Mouse (Mus musculus): ENCODE measurements around the gene H2-T23. TPM values are rescaled to one million over a fixed set of nuclear protein-coding genes. Genes with fewer than 3 reads are reported as not detected.

The H2-T23 gene
- total and polyA plus RNA-seq, 3 experiments: 9.8 to 21.6 (median 11.3) TPM

DNA sequence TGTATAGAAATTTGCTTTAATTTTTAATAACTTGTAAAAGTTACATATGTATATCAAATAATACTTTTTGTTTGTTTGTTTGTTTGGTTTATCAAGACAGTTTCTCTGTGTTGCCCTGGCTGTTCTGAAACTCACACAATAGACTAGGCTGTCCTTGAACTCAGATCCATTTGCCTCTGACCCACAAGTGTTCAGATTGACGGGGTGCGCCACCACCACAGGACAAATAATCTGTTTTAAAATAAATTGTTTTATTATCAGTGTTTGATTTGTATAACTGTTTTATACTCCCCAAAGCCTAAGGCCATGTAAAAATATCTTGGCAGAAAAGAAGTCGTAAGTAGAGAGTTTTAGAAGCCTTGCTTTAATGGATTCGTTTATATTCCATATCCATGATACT, 5.0 kb downstream of the H2-T23 start:
- TF ChIP-seq POLR2AphosphoS5 (IDR thresholded peaks at IDR 0.05; ENCODE audit: insufficient replicate concordance, low read depth, low read length) (no peak), GATA1 (IDR thresholded peaks at IDR 0.05; ENCODE audit: borderline replicate concordance, low read length) (no peak), CTCF (IDR thresholded peaks at IDR 0.05; ENCODE audit: low read depth, low read length) (no peak), GATA2 (IDR thresholded peaks at IDR 0.05; ENCODE audit: borderline replicate concordance, low read depth, low read length) (no peak), TAL1 (conservative IDR thresholded peaks at IDR 0.05; ENCODE audit: low read depth, low read length) (no peak)
- H3K9me3 ChIP-seq (replicated peaks): peaks cover 16% of the 10 kb centered on the region
- ATAC-seq (ENCODE audit: extremely low read depth, insufficient number of reproducible peaks, low FRiP score, poor library complexity, severe bottlenecking): no peak
- H3K4me1 ChIP-seq (ENCODE audit: insufficient read depth, low read depth, low read length): peaks cover 62% of the 10 kb centered on the region
- DNase-seq (ENCODE audit: low spot score): no peak
- no peaks in the 10 kb centered on the region for H3K27me3 ChIP-seq (ENCODE audit: insufficient read depth, low read length)
- no peak overlapping the region for H3K4me3 ChIP-seq (ENCODE audit: low read depth, low read length)
- H3K36me3 ChIP-seq (replicated peaks): peaks cover 63% of the 10 kb centered on the region

DNA sequence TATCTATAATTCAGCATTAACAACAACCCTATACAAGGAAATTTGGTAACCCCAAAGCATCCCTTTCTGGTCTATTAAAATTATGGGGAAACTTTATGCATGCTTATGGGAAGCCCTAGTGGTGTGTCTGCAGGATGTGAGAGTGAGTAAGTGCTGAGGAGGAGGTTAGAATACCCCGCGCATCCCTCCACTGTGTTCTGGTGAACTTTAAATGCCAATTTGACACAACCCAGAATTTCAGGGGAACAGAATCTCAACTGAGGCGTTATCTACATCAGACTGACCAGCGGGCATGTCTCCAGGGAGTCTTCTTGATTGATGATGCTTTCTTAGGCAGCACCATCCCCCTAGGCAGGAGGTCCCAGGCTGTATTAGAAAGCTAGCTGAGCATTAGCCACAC, 6.8 kb downstream of the H2-T23 start:
- TF ChIP-seq GATA1 (IDR thresholded peaks at IDR 0.05; ENCODE audit: borderline replicate concordance, low read length): no peak
- no peaks in the 10 kb centered on the region for H3K27me3 ChIP-seq (ENCODE audit: insufficient read depth, low read length)
- peaks cover 27% of the 10 kb centered on the region for H3K9me3 ChIP-seq (replicated peaks)
- H3K4me3 ChIP-seq (ENCODE audit: low read depth, low read length): no peak overlapping the region
- H3K4me1 ChIP-seq (ENCODE audit: insufficient read depth, low read depth, low read length): peaks cover 60% of the 10 kb centered on the region
- no peak for DNase-seq (ENCODE audit: low spot score)
- ATAC-seq (ENCODE audit: extremely low read depth, insufficient number of reproducible peaks, low FRiP score, poor library complexity, severe bottlenecking): no peak
- peaks cover 73% of the 10 kb centered on the region for H3K36me3 ChIP-seq (replicated peaks)

DNA sequence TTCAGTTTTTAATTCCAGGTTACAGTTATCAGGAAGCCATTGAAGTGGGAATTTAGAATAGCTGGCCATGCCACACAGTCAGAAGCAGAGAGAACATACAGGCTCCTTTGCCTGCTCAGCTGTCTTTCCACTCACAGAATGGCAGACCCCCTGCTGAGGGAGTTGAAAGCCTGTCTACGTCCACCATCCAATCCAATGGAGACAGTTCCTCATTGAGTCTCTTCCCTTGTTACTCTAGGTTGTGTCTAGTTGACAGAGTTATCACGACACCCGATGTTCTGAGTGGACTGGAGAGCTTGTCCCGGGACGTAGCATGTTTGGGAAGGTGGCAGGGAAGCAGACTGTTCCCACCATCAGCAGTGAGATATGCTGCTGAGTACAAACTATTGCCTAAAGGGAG, 7.5 kb downstream of the H2-T23 start:
- TF ChIP-seq POLR2AphosphoS5 (IDR thresholded peaks at IDR 0.05; ENCODE audit: insufficient replicate concordance, low read depth, low read length) (no peak), TAL1 (conservative IDR thresholded peaks at IDR 0.05; ENCODE audit: low read depth, low read length) (no peak), GATA1 (IDR thresholded peaks at IDR 0.05; ENCODE audit: borderline replicate concordance, low read length) (no peak), CTCF (IDR thresholded peaks at IDR 0.05; ENCODE audit: low read depth, low read length) (no peak)
- ATAC-seq (ENCODE audit: extremely low read depth, insufficient number of reproducible peaks, low FRiP score, poor library complexity, severe bottlenecking) (no peak), DNase-seq (ENCODE audit: low spot score) (no peak)
- peaks cover 32% of the 10 kb centered on the region for H3K9me3 ChIP-seq (replicated peaks)
- H3K4me3 ChIP-seq (ENCODE audit: low read depth, low read length): no peak overlapping the region
- peaks cover 75% of the 10 kb centered on the region for H3K36me3 ChIP-seq (replicated peaks)
- H3K4me1 ChIP-seq (ENCODE audit: insufficient read depth, low read depth, low read length): peaks cover 60% of the 10 kb centered on the region
- H3K27me3 ChIP-seq (ENCODE audit: insufficient read depth, low read length): no peaks in the 10 kb centered on the region

DNA sequence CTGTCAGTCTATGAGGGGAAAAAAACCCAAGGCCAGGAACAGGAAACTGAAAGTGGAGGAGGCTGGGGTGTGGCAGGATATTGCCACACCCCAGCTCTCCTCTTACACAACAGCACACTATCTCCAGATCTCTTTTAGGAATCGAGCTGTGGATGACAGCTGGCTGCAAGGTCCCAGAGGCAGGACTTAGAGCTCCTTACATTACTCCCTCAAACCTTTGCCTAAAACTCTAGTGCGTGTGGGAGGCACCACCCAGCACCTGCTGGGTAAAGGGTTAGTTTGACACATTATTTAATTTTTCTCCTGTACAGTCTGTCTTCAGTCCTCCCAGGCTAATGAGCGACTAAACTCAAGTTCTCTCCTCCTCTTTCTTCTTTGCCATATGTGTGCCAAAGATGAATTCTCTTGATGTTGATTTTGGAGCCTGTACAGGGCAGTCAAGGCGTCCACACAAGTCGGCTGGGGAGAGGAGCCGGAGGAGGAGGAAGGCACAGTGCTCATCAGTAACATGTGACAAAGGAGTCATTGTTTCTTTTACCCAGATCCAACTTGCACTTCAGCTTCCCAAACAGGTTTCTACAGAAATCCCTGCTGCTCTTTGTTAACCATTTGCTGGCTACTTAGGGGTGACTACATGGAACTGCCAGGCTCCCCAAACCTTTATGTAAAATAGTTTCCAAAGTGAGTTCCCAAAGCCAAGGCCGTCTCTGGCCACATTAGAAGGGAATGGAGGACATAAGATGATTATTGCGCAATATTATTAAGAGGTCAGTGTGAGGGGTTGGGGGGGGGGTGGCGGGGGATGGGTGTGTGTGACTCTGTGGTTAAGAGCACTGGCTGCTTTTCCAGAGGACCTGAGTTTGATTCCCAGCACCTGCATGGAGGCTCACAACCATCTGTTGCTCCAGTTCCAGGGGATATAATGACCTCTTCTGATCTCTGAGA, 8.7 kb downstream of the H2-T23 start:
- Histone ChIP-seq H3K36me3 (replicated peaks) (peaks cover 80% of the 10 kb centered on the region), H3K4me1 (ENCODE audit: insufficient read depth, low read depth, low read length) (peaks cover 60% of the 10 kb centered on the region), H3K27me3 (ENCODE audit: insufficient read depth, low read length) (no peaks in the 10 kb centered on the region), H3K4me3 (ENCODE audit: low read depth, low read length) (no peak overlapping the region), H3K9me3 (replicated peaks) (peaks cover 32% of the 10 kb centered on the region)
- ATAC-seq (ENCODE audit: extremely low read depth, insufficient number of reproducible peaks, low FRiP score, poor library complexity, severe bottlenecking) (peak; percentile 28; the same call in 1 of the 2 replicates), DNase-seq (ENCODE audit: low spot score) (no peak)
- TF ChIP-seq POLR2AphosphoS5 (IDR thresholded peaks at IDR 0.05; ENCODE audit: insufficient replicate concordance, low read depth, low read length) (no peak), GATA1 (IDR thresholded peaks at IDR 0.05; ENCODE audit: borderline replicate concordance, low read length) (no peak), GATA2 (IDR thresholded peaks at IDR 0.05; ENCODE audit: borderline replicate concordance, low read depth, low read length) (no peak), CTCF (IDR thresholded peaks at IDR 0.05; ENCODE audit: low read depth, low read length) (no peak), TAL1 (conservative IDR thresholded peaks at IDR 0.05; ENCODE audit: low read depth, low read length) (no peak)

DNA sequence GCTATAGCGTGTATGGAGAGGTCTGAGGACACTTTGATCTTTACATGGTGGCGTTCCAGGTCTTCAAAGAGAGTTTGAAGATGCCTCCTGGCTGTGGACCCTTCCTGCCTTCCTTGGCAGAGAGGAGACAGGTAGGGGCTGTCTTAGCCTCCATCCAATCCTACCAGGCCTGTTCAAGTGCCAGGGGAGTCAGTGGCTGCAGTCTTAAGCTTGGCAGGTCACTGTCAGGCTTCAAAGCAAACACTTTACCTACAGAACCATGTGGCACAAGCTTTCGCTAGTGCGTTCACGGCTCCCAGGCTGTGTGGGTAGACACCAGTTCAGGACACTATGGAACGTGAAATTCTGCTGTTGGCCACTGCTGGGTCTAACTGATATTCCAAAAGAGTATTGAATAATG, 9.7 kb downstream of the H2-T23 start:
- TF ChIP-seq GATA2 (IDR thresholded peaks at IDR 0.05; ENCODE audit: borderline replicate concordance, low read depth, low read length): no peak
- no peak for TF ChIP-seq GATA1 (IDR thresholded peaks at IDR 0.05; ENCODE audit: borderline replicate concordance, low read length)
- TF ChIP-seq TAL1 (conservative IDR thresholded peaks at IDR 0.05; ENCODE audit: low read depth, low read length): no peak
- H3K4me1 ChIP-seq (ENCODE audit: insufficient read depth, low read depth, low read length): peaks cover 59% of the 10 kb centered on the region
- ATAC-seq (ENCODE audit: extremely low read depth, insufficient number of reproducible peaks, low FRiP score, poor library complexity, severe bottlenecking): no peak

DNA sequence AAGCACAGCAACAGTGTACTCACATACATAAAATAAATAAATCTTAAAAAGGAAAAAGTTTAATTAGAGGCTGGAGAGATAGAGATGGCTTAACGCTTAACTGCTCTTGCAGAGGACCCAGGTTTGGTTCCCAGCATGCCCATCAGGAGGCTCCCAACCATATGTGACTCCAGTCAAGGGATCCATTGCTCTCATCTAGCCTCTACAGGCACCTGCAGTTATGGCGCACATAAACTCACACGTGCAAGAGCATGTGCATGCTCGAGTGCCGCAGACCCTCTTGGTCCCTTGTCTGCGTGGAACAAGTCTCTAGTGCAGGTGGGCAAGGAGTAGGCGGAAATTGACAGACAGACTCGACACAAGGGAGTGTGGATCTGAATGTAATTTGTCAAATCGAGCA, 10.6 kb downstream of the H2-T23 start:
- no peaks in the 10 kb centered on the region for H3K27me3 ChIP-seq (ENCODE audit: insufficient read depth, low read length)
- TF ChIP-seq GATA1 (IDR thresholded peaks at IDR 0.05; ENCODE audit: borderline replicate concordance, low read length) (no peak), POLR2AphosphoS5 (IDR thresholded peaks at IDR 0.05; ENCODE audit: insufficient replicate concordance, low read depth, low read length) (no peak)
- ATAC-seq (ENCODE audit: extremely low read depth, insufficient number of reproducible peaks, low FRiP score, poor library complexity, severe bottlenecking) (no peak), DNase-seq (ENCODE audit: low spot score) (no peak)
- no peak overlapping the region; the same call in 1 of the 2 replicates for H3K4me3 ChIP-seq (ENCODE audit: low read depth, low read length)
- peaks cover 29% of the 10 kb centered on the region for H3K9me3 ChIP-seq (replicated peaks)
- H3K4me1 ChIP-seq (ENCODE audit: insufficient read depth, low read depth, low read length): peaks cover 66% of the 10 kb centered on the region
- H3K36me3 ChIP-seq (replicated peaks): peaks cover 83% of the 10 kb centered on the region

More for the DNA sequence above, 9.7 kb downstream of the H2-T23 start:
- DNase-seq (ENCODE audit: low spot score): no peak
- peaks cover 30% of the 10 kb centered on the region for H3K9me3 ChIP-seq (replicated peaks)
- H3K36me3 ChIP-seq (replicated peaks): peaks cover 79% of the 10 kb centered on the region
- H3K4me3 ChIP-seq (ENCODE audit: low read depth, low read length): no peak overlapping the region
- no peaks in the 10 kb centered on the region for H3K27me3 ChIP-seq (ENCODE audit: insufficient read depth, low read length)

All from G1E (cell line).